Mouse (Mus musculus) megakaryocyte, adult 5-6 weeks (primary cell): Measurements from ENCODE around the gene Wasf3. TPM values are rescaled to one million over a fixed set of nuclear protein-coding genes. Genes with fewer than 3 reads are reported as not detected.
"Not testable (repeated sequence)": the region's sequence is repeated elsewhere in the genome, so short reads cannot be mapped to it uniquely, and the experiment has no call there.

Experiments
- ATAC-seq: 2 replicates; pipeline ENCODE4 v1.8.0; 2016; ENCODE audit warnings: mild to moderate bottlenecking, inconsistent platforms; ENCODE audit not compliant: poor library complexity, severe bottlenecking
- total RNA-seq, 2 experiments: library from RNA; stranded (forward) in 1 of 2; stranded (reverse) in 1 of 2; fragments of 153-499, 151-499 nt in 1 of 2; fragments of 221-1000, 200-1000 nt in 1 of 2; gene quantifications; 2 replicates each; pipeline versions ENCODE4 v1.2.3 to v1.2.4; 2015 to 2017

The Wasf3 gene
- total RNA-seq, 2 experiments from 2014 or later: not detected

- no peak for ATAC-seq
These were observed 54.5 kb downstream of the Wasf3 start for GRCm38 (mm10) chr5:146439152-146439781.

- ATAC-seq: no peak
These were observed 55.5 kb downstream of the Wasf3 start for GRCm38 (mm10) chr5:146440273-146440672.

- no peak for ATAC-seq
These were observed 58.0 kb downstream of the Wasf3 start for GRCm38 (mm10) chr5:146442767-146443166.

GRCm38 (mm10) chr5:146446633-146447032 lies 61.8 kb downstream of the Wasf3 start:
- ATAC-seq: no peak

GRCm38 (mm10) chr5:146451592-146452254 lies 66.9 kb downstream of the Wasf3 start:
- no peak for ATAC-seq

- no peak for ATAC-seq
These were observed 68.8 kb downstream of the Wasf3 start for GRCm38 (mm10) chr5:146453556-146453955.

- no peak for ATAC-seq
These were observed 76.8 kb downstream of the Wasf3 start for GRCm38 (mm10) chr5:146461612-146462011.

GRCm38 (mm10) chr5:146466663-146467062 lies 81.9 kb downstream of the Wasf3 start:
- ATAC-seq: no peak

- no peak for ATAC-seq
These were observed 83.5 kb downstream of the Wasf3 start for GRCm38 (mm10) chr5:146468311-146468710.

- ATAC-seq: no peak
These were observed 86.0 kb downstream of the Wasf3 start for GRCm38 (mm10) chr5:146470821-146471220.

GRCm38 (mm10) chr5:146471311-146471710 lies 86.5 kb downstream of the Wasf3 start:
- no peak for ATAC-seq

- ATAC-seq: no peak
These were observed 87.0 kb downstream of the Wasf3 start for GRCm38 (mm10) chr5:146471821-146472220.

GRCm38 (mm10) chr5:146479564-146479963 lies 94.8 kb downstream of the Wasf3 start:
- ATAC-seq: not testable (repeated sequence)

- not testable (repeated sequence) for ATAC-seq
These were observed 96.9 kb downstream of the Wasf3 start, which contains the start of gene Gm6408 for GRCm38 (mm10) chr5:146481665-146482064. Gene Gm6408 (plus strand): TSS chr5:146481965.

GRCm38 (mm10) chr5:146488959-146489358 lies 104.2 kb downstream of the Wasf3 start:
- ATAC-seq: not testable (repeated sequence)

- ATAC-seq: not testable (repeated sequence)
These were observed 106.3 kb downstream of the Wasf3 start, which contains the start of gene Gm6370 for GRCm38 (mm10) chr5:146491063-146491462. Gene Gm6370 (plus strand): TSS chr5:146491363.

- ATAC-seq: not testable (repeated sequence)
These were observed 117.3 kb downstream of the Wasf3 start, which contains the start of gene 4930449I24Rik for GRCm38 (mm10) chr5:146502099-146502498. Gene 4930449I24Rik (plus strand): TSS chr5:146502399.

- ATAC-seq: not testable (repeated sequence)
These were observed 129.0 kb downstream of the Wasf3 start, which contains the start of gene Gm3402 for GRCm38 (mm10) chr5:146513823-146514222. Gene Gm3402 (plus strand): TSS chr5:146514123.
